Mouse (Mus musculus): Measurements from ENCODE around the gene Lrrk1. TPM values are rescaled to one million over a fixed set of nuclear protein-coding genes. Genes with fewer than 3 reads are reported as not detected.

Gene Lrrk1
- polyA plus RNA-seq, 1 experiment from 2014 or later = 1.0 TPM

DNA sequence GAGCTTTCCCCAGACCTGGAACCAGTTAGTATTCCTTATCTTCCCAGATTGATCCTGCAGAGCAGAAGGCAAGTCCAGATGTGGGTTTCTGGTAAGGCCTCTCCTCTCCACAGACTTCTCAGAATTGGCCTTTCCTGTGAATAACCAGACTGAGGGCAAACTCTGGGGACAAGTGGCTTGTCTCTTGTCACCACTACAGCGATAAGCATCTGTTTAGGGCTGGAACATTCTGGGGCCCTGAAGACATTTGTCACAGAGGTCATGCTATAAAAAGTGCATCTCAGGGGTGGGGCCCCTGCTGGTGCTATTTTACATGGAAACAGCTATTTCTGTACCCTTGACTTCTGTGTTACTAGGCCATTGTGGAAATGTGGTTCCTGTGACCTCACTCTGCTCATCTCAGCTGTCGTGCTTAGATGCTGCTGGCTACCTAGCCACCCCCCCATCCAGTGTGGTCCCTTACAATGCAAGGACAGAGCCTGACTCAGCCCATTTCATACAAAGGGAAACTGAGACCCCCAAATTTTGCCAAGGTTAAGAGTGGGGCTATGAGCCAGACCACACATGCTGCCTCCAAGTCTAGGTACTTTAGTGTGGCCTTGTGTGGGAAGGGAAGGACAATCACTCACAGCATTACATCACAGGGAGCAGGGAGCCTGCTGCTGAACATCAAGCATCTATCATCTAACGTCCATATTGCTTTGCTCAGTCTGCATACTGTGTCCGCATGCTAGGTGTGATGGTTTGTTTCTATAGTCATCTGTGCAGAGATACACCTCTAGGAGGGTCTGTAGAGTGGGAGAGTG, 154.8 kb downstream of the Lrrk1 start:
- Histone ChIP-seq H3K36me3 (ENCODE audit: control insufficient read depth, insufficient read depth, low read length) (no peaks in the 10 kb centered on the region), H3K4me1 (ENCODE audit: control insufficient read depth, insufficient read depth, low read length) (no peaks in the 10 kb centered on the region), H3K4me2 (ENCODE audit: low read depth, low read length) (no peak overlapping the region), H3K4me3 (ENCODE audit: low read depth, low read length) (no peak overlapping the region), H3K27me3 (ENCODE audit: control insufficient read depth, insufficient read depth, low read length) (no peaks in the 10 kb centered on the region), H3K9ac (replicated peaks; ENCODE audit: low read depth, low read length) (no peak overlapping the region), H3K27ac (ENCODE audit: low read depth, low read length) (no peak overlapping the region), H3K9me3 (ENCODE audit: control insufficient read depth, low read length) (no peaks in the 10 kb centered on the region)
- ATAC-seq (ENCODE audit: low read depth) = no peak
- WGBS = 73% methylated on average over 4 of the region's 4 CpGs

DNA sequence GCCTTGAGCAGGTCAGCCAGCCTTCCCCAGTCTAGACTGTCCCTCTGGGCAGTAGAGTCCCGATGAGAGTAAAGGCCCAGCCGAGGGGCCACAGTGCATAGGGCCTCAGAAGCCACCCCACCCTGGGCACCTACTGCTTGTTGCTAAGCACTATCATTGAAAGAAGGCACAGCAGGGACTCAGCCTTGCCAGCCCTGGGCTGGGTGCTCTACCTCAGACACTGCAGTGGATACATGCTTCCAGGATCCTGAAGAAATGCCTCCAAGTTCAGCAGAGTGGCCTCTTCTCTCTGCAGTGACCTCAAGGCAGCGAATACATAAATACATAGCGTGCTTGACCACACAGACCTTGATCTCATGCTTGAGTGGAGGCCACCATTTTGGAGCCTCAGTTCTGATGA, 156.3 kb downstream of the Lrrk1 start:
- Histone ChIP-seq H3K4me3 (ENCODE audit: low read depth, low read length) (no peak overlapping the region), H3K27ac (ENCODE audit: low read depth, low read length) (peak overlapping the region; percentile 49), H3K9me3 (ENCODE audit: control insufficient read depth, low read length) (no peaks in the 10 kb centered on the region), H3K9ac (replicated peaks; ENCODE audit: low read depth, low read length) (no peak overlapping the region), H3K4me1 (ENCODE audit: control insufficient read depth, insufficient read depth, low read length) (no peaks in the 10 kb centered on the region), H3K4me2 (ENCODE audit: low read depth, low read length) (no peak overlapping the region), H3K36me3 (ENCODE audit: control insufficient read depth, insufficient read depth, low read length) (no peaks in the 10 kb centered on the region), H3K27me3 (ENCODE audit: control insufficient read depth, insufficient read depth, low read length) (no peaks in the 10 kb centered on the region)
- ATAC-seq (ENCODE audit: low read depth) = no peak
- WGBS = 72% methylated on average over 4 of the region's 4 CpGs

DNA sequence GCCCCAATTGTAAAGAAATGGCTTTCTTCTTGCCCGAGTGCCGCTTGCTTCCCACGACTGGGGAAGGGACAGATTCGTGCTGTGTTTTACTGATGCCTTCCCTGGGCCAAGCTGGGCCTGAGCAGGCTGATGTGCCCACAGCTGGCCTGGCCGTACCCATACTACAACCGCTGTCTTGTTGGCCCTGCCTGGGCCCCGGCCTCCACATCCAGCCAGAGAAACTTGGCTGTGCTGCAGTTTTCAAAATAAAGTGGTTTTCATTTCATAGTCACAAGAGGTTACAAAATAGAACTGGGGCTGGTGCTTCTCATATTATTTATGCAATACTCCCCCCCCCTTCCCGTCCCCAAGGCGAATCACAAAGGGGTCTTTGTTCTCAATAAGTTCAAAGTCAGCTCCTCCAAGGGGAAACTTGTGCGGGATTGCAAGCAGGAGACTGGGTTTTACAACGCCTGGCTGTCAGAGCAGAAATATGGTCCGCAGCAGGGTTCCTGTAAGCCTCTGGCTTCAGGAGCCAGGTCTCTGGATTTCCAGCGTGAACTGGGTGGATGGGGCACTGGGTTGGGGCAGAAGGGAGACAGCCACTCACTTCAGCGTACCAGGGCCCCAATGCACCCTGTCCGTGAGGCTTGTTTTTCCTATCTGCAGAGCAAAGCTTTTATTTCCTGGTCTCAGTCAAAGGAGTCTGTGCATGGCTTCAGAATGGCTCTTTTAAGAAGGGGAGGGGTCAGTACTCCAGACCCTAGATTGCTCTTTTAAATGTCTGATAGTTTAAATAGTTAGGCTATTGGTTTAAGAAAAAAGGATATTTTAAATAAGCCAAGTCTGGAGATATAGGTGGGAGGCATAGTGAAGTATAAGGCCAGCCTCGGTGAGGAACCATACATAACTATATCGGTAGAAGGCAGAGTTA, 157.3 kb downstream of the Lrrk1 start:
- H3K27ac ChIP-seq (ENCODE audit: low read depth, low read length) = peak overlapping the region; percentile 58
- no peaks in the 10 kb centered on the region for H3K4me1 ChIP-seq (ENCODE audit: control insufficient read depth, insufficient read depth, low read length)
- H3K4me3 ChIP-seq (ENCODE audit: low read depth, low read length) = no peak overlapping the region
- ATAC-seq (ENCODE audit: low read depth) = peak; percentile 69
- H3K9me3 ChIP-seq (ENCODE audit: control insufficient read depth, low read length) = no peaks in the 10 kb centered on the region
- WGBS = 12% methylated on average over 17 of the region's 17 CpGs
- no peak overlapping the region for H3K4me2 ChIP-seq (ENCODE audit: low read depth, low read length)
- H3K9ac ChIP-seq (replicated peaks; ENCODE audit: low read depth, low read length) = no peak overlapping the region
- no peaks in the 10 kb centered on the region for H3K36me3 ChIP-seq (ENCODE audit: control insufficient read depth, insufficient read depth, low read length)
- no peaks in the 10 kb centered on the region for H3K27me3 ChIP-seq (ENCODE audit: control insufficient read depth, insufficient read depth, low read length)

DNA sequence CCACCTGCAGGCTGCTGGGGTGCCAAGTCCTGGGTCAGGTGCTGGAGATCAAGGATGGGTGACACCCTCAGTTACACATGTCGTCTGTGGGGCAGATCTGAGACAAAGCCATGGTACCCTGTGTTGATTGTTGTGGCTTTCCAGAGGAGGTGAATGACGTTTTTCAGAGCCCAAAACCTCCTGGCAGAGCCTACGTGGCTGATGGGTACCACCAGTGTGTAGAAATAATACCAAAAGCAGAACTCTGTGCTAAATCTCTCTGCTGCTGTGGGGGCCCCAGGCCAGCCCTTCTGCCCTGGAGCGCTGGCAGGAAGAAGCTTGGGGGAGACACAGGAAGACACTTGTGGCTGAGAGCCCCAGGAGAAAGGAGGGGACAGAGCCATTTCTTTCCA, 157.9 kb downstream of the Lrrk1 start:
- Histone ChIP-seq H3K27me3 (ENCODE audit: control insufficient read depth, insufficient read depth, low read length) (no peaks in the 10 kb centered on the region), H3K9ac (replicated peaks; ENCODE audit: low read depth, low read length) (no peak overlapping the region), H3K4me3 (ENCODE audit: low read depth, low read length) (no peak overlapping the region), H3K4me1 (ENCODE audit: control insufficient read depth, insufficient read depth, low read length) (no peaks in the 10 kb centered on the region), H3K36me3 (ENCODE audit: control insufficient read depth, insufficient read depth, low read length) (no peaks in the 10 kb centered on the region), H3K4me2 (ENCODE audit: low read depth, low read length) (no peak overlapping the region), H3K27ac (ENCODE audit: low read depth, low read length) (peak overlapping the region; percentile 58), H3K9me3 (ENCODE audit: control insufficient read depth, low read length) (no peaks in the 10 kb centered on the region)
- 0 out of 2 replicates have a peak, but pooled peaks have one; percentile 6 for ATAC-seq (ENCODE audit: low read depth)
- WGBS = 18% methylated on average over 4 of the region's 4 CpGs

DNA sequence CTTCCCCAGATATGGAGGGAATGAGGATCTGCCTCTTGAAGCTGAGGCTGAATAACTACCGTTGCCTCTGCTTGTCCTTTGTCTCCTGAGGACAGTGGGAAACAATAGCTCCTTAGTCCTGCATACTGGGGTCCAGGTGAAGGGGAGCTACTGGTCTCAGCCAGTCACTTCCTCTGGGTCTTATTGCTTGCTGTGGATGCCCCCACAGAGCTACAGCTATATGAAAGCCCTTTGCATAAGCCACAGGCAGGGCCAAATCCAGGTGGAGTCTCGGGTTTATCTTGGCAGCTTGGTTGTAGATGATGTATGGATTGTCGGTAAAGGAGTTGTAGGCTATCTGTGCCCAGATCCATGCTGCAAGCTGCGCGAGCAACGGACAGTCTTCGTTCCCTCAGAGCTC, 158.7 kb downstream of the Lrrk1 start:
- Histone ChIP-seq H3K4me1 (ENCODE audit: control insufficient read depth, insufficient read depth, low read length) (no peaks in the 10 kb centered on the region), H3K27ac (ENCODE audit: low read depth, low read length) (no peak overlapping the region), H3K9ac (replicated peaks; ENCODE audit: low read depth, low read length) (no peak overlapping the region), H3K4me2 (ENCODE audit: low read depth, low read length) (no peak overlapping the region), H3K36me3 (ENCODE audit: control insufficient read depth, insufficient read depth, low read length) (no peaks in the 10 kb centered on the region), H3K4me3 (ENCODE audit: low read depth, low read length) (no peak overlapping the region), H3K9me3 (ENCODE audit: control insufficient read depth, low read length) (no peaks in the 10 kb centered on the region; the same call in 1 of the 2 replicates), H3K27me3 (ENCODE audit: control insufficient read depth, insufficient read depth, low read length) (no peaks in the 10 kb centered on the region)
- 51% methylated on average over 7 of the region's 7 CpGs for WGBS
- no peak for ATAC-seq (ENCODE audit: low read depth)

DNA sequence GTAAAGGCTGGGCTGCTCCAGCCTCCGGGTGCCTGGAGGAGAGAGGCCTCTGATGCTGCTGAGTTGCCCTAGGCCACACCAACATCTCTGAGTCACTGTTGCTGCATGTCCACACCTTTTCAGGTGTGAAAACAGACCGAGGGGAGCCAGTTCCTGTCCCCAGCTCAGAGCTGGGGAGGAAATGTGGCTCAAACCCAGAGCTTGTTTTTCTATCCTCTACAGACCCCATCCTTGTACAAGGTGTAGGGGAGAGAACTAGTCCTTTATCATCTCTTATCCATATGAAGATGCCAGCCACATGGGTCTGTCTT, 159.6 kb downstream of the Lrrk1 start:
- no peak overlapping the region for H3K4me3 ChIP-seq (ENCODE audit: low read depth, low read length)
- 75% methylated on average over 2 of the region's 2 CpGs for WGBS
- no peak overlapping the region for H3K4me2 ChIP-seq (ENCODE audit: low read depth, low read length)
- ATAC-seq (ENCODE audit: low read depth) = no peak
- no peaks in the 10 kb centered on the region for H3K27me3 ChIP-seq (ENCODE audit: control insufficient read depth, insufficient read depth, low read length)
- no peak overlapping the region for H3K9ac ChIP-seq (replicated peaks; ENCODE audit: low read depth, low read length)
- no peaks in the 10 kb centered on the region for H3K4me1 ChIP-seq (ENCODE audit: control insufficient read depth, insufficient read depth, low read length)
- no peaks in the 10 kb centered on the region for H3K36me3 ChIP-seq (ENCODE audit: control insufficient read depth, insufficient read depth, low read length)
- H3K9me3 ChIP-seq (ENCODE audit: control insufficient read depth, low read length) = no peaks in the 10 kb centered on the region; the same call in 1 of the 2 replicates
- no peak overlapping the region for H3K27ac ChIP-seq (ENCODE audit: low read depth, low read length)

DNA sequence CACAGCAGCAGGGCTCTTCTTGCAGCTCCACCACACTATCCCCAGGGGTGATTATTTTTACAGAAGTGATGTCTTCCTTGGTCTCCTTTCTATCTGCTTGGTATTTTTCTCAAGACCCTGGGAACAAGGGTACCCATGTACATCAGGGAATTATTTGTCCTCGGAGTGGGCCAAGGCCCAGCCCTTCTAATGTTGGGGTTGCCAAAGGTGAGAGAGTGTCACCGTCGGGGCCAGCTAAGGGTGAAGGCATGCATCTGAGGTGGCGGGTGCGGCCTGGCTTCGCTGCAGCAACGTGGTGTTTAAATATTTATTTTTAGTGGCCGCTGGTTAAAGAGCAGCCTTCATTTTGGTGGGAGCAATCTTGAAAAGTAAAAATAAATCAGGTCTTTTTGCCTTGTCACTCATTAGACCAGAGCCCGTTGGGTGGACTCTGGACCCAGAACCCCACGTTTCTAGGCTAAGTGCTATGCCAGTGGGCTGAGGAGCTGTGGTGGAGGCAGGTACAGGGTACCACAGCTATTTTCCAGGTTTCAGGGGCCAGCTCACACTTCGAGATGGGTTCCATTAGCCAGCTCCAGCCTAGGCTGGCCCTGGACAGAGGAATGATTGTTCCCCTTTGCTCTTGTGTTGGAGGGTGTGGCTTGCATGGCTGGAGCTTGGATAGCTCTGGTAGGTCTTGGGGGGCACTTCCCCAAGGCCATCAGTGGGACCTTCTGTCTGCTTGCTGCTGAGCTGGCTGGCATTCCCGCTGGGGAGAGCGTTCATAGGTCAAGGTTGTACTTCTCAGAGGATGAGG, 160.1 kb downstream of the Lrrk1 start:
- H3K27me3 ChIP-seq (ENCODE audit: control insufficient read depth, insufficient read depth, low read length) = no peaks in the 10 kb centered on the region
- no peaks in the 10 kb centered on the region for H3K36me3 ChIP-seq (ENCODE audit: control insufficient read depth, insufficient read depth, low read length)
- no peaks in the 10 kb centered on the region for H3K4me1 ChIP-seq (ENCODE audit: control insufficient read depth, insufficient read depth, low read length)
- H3K4me3 ChIP-seq (ENCODE audit: low read depth, low read length) = no peak overlapping the region
- H3K27ac ChIP-seq (ENCODE audit: low read depth, low read length) = no peak overlapping the region
- no peaks in the 10 kb centered on the region; the same call in 1 of the 2 replicates for H3K9me3 ChIP-seq (ENCODE audit: control insufficient read depth, low read length)
- no peak overlapping the region for H3K9ac ChIP-seq (replicated peaks; ENCODE audit: low read depth, low read length)
- no peak overlapping the region for H3K4me2 ChIP-seq (ENCODE audit: low read depth, low read length)
- WGBS = 90% methylated on average over 13 of the region's 13 CpGs
- no peak for ATAC-seq (ENCODE audit: low read depth)

DNA sequence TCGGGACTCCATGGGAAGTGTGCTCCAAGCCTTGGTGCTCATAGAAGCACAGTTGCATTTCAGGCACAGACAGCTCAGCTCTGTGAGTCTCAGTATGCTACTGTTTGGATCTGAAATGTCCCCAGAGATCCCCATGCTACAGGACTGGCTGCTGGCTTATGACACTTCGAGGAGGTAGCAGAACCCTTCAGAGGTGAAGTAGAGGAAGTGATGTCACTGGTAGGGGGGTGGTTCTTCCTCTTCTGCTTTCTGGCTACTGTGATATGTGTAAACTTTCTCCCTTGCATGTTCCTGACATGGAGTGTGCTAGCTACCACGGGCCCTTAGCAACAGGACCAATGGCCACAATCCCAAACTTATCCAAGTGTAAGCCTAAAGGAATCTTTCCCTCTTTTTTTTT, 162.3 kb downstream of the Lrrk1 start:
- Histone ChIP-seq H3K4me2 (ENCODE audit: low read depth, low read length) (no peak overlapping the region), H3K9ac (replicated peaks; ENCODE audit: low read depth, low read length) (no peak overlapping the region), H3K27me3 (ENCODE audit: control insufficient read depth, insufficient read depth, low read length) (no peaks in the 10 kb centered on the region), H3K9me3 (ENCODE audit: control insufficient read depth, low read length) (no peaks in the 10 kb centered on the region; the same call in 1 of the 2 replicates), H3K36me3 (ENCODE audit: control insufficient read depth, insufficient read depth, low read length) (no peaks in the 10 kb centered on the region), H3K4me1 (ENCODE audit: control insufficient read depth, insufficient read depth, low read length) (no peaks in the 10 kb centered on the region), H3K27ac (ENCODE audit: low read depth, low read length) (no peak overlapping the region), H3K4me3 (ENCODE audit: low read depth, low read length) (no peak overlapping the region)
- ATAC-seq (ENCODE audit: low read depth) = no peak
- WGBS = 85% methylated on average over 3 of the region's 3 CpGs
